Mouse (Mus musculus): ENCODE data around the gene Zdhhc21.

GRCm38 (mm10) chr4:82853809-82854208 is 5.9 kb downstream of the Zdhhc21 start:
- TF ChIP-seq POLR2A (IDR thresholded peaks at IDR 0.05; ENCODE audit: low read depth, low read length) (no peak), CTCF (conservative IDR thresholded peaks at IDR 0.05; ENCODE audit: insufficient read depth, insufficient read length, low read depth, low read length) (no peak)

Measured in kidney, adult 2 months (tissue).